Mouse (Mus musculus) embryonic facial prominence, embryonic 11.5 days (tissue): ENCODE results near the gene Coro1a. TPM values are rescaled to one million over a fixed set of nuclear protein-coding genes. Genes with fewer than 3 reads are reported as not detected.

Source experiments
- ATAC-seq: fragments of 200-750 bp; cut with Nextera tagmentation; replicated peaks from 2 replicates; pipeline ENCODE4 v1.8.0; 2017; ENCODE audit warnings: low read depth; ENCODE audit not compliant: insufficient number of reproducible peaks, low FRiP score, low TSS enrichment
- DNase-seq: peaks from one replicate; pipeline ENCODE4 v3.0.0-alpha.2; 2015; ENCODE audit warnings: low spot score
- H3K27ac ChIP-seq: fragments of 300-500 bp; sonication (generic); replicated peaks from 2 replicates; pipeline ENCODE4 v1.5.1; 2014; ENCODE audit warnings: mild to moderate bottlenecking, low read depth, low read length, control low read depth
- H3K27me3 ChIP-seq: fragments of 300-500 bp; sonication (generic); 2 replicates; pipeline ENCODE4 v1.6.1; 2014; ENCODE audit warnings: mild to moderate bottlenecking, low read length, moderate library complexity, mixed read lengths; ENCODE audit not compliant: control insufficient read depth, insufficient read depth
- H3K36me3 ChIP-seq: fragments of 300-500 bp; sonication (generic); replicated peaks from 2 replicates; pipeline ENCODE4 v1.6.1; 2014; ENCODE audit warnings: low read depth, mild to moderate bottlenecking, low read length, moderate library complexity, mixed read lengths; ENCODE audit not compliant: control insufficient read depth, insufficient read depth
- H3K4me1 ChIP-seq: fragments of 300-500 bp; sonication (generic); 2 replicates; pipeline ENCODE4 v1.6.1; 2014; ENCODE audit warnings: low read length, mixed read lengths; ENCODE audit not compliant: control insufficient read depth, insufficient read depth
- H3K4me2 ChIP-seq: fragments of 300-500 bp; sonication (generic); 2 replicates; pipeline ENCODE4 v1.6.1; 2014; ENCODE audit warnings: low read depth, mild to moderate bottlenecking, control low read depth, low read length, moderate library complexity
- H3K4me3 ChIP-seq: fragments of 300-500 bp; sonication (generic); 2 replicates; pipeline ENCODE4 v1.5.1; 2014; ENCODE audit warnings: low read depth, low read length, control low read depth
- H3K9ac ChIP-seq: fragments of 300-500 bp; sonication (generic); replicated peaks from 2 replicates; pipeline ENCODE4 v1.6.1; 2014; ENCODE audit warnings: mild to moderate bottlenecking, control low read depth, low read length
- H3K9me3 ChIP-seq: fragments of 300-500 bp; sonication (generic); replicated peaks from 2 replicates; pipeline ENCODE4 v1.6.1; 2016; ENCODE audit warnings: mild to moderate bottlenecking, low read length, inconsistent platforms, mixed read lengths; ENCODE audit not compliant: control insufficient read depth
- WGBS: fragments of 180-500 bp; shearing (Covaris S2); extraction: QIAGEN DNeasy Blood & Tissue Kit; methylation state at CpG from one replicate; pipeline ENCODE4 v1.1.7; 2014; 5-methylcytosine and 5-hydroxymethylcytosine counted together
- polyA plus RNA-seq: library from polyadenylated mRNA; unstranded; fragments of >200 nt; fragmentation: Nextera tagmentation; extraction: Ambion mirVana; gene quantifications from 2 replicates; pipeline ENCODE4 v1.2.1, GENCODE M21; 2014

Coro1a gene
- polyA plus RNA-seq, 1 experiment from 2014 or later: 37.5 TPM

DNA sequence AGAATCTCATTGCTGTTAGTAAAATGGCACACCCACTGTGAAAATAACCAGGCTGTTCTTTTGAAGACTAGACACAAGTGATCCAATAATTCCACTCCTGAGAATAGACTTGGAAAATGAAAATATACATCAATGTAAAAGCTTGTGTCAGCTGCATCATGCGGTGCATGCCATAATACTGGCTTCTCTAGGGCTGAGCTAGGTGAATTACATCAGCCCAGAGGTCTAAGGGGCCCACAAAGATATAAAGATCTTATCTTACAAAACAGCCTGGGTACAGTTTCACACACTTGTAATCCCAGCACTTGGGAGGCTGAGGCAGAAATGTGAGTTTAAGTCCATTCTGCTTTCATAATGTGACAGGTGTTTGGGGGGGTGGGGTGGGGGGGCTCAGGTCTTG lies 50.1 kb downstream of the Coro1a start:
- H3K4me1 ChIP-seq: no peaks in the 10 kb centered on the region
- no peaks in the 10 kb centered on the region for H3K9me3 ChIP-seq
- H3K4me3 ChIP-seq: no peak overlapping the region
- H3K9ac ChIP-seq: no peak overlapping the region
- ATAC-seq (no peak), DNase-seq (no peak)
- no peak overlapping the region for H3K4me2 ChIP-seq
- no peak overlapping the region for H3K27ac ChIP-seq
- 80% methylated on average over 1 of the region's 1 CpGs for WGBS
- no peaks in the 10 kb centered on the region for H3K27me3 ChIP-seq
- no peaks in the 10 kb centered on the region for H3K36me3 ChIP-seq

GRCm38 (mm10) chr7:126655695-126656094 lies 51.9 kb downstream of the Coro1a start:
- Histone ChIP-seq H3K27ac (no peak overlapping the region), H3K4me3 (no peak overlapping the region), H3K36me3 (no peaks in the 10 kb centered on the region), H3K27me3 (no peaks in the 10 kb centered on the region), H3K4me1 (no peaks in the 10 kb centered on the region), H3K9ac (no peak overlapping the region), H3K9me3 (no peaks in the 10 kb centered on the region), H3K4me2 (no peak overlapping the region)
- ATAC-seq: no peak
- 94% methylated on average over 3 of the region's 3 CpGs for WGBS
- DNase-seq: no peak

DNA sequence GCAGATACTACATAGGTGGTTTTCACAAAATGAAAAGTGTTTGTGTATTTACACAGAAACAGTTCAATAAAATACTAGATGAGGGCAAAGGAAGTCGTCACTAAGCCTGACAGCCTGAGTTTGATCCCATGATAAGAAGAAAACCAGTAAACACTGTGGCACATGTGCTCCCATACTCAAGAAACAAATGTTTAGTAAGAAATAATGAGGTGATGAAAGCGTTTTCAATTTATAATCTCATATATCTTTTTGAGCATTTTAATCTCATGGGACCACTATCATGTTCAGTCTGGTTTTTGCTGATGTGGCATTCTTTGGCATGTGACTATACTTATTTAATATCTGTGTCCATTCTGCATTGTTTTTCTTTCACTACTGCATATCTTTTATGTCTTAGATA lies 53.6 kb downstream of the Coro1a start:
- DNase-seq (no peak), ATAC-seq (no peak)
- Histone ChIP-seq H3K27ac (no peak overlapping the region), H3K27me3 (no peaks in the 10 kb centered on the region), H3K9me3 (no peaks in the 10 kb centered on the region), H3K4me3 (no peak overlapping the region), H3K36me3 (no peaks in the 10 kb centered on the region), H3K4me2 (no peak overlapping the region), H3K4me1 (no peaks in the 10 kb centered on the region), H3K9ac (no peak overlapping the region)
- WGBS: 86% methylated on average over 2 of the region's 2 CpGs

DNA sequence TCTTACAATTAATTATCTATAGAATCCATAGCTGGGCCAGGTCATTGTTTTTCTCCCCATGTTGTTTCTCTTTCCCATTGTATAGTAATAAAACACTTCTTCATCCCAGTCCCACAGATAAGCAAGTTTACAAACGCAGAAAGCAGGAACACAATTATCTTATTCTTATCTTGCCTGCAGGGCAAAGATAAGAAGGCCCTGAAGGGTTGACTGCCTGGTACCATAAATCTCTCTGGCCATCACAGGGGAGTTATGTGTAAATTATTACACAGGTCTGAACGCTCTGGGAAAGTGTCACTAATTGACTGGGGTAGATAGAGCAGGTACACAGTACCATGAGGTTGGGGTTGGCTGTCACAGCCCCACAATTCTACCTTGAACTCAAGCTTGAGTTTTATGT lies 56.7 kb downstream of the Coro1a start:
- no peaks in the 10 kb centered on the region for H3K36me3 ChIP-seq
- ATAC-seq (no peak), DNase-seq (no peak)
- no peaks in the 10 kb centered on the region for H3K4me1 ChIP-seq
- H3K9ac ChIP-seq: no peak overlapping the region
- no peak overlapping the region for H3K27ac ChIP-seq
- no peaks in the 10 kb centered on the region for H3K27me3 ChIP-seq
- H3K9me3 ChIP-seq: no peaks in the 10 kb centered on the region
- 88% methylated on average over 2 of the region's 2 CpGs for WGBS
- no peak overlapping the region for H3K4me2 ChIP-seq
- H3K4me3 ChIP-seq: no peak overlapping the region

Other genes starting within 250 kb of the Coro1a start
- gene Atp2a1, start 244.7 kb downstream of the Coro1a start, polyA plus RNA-seq: 6.6 and 6.7 TPM in 2 replicates
- gene Sh2b1, start 232.4 kb downstream of the Coro1a start, polyA plus RNA-seq: 36.3 and 39.3 TPM in 2 replicates
- gene Tufm, start 220.4 kb downstream of the Coro1a start, polyA plus RNA-seq: 158 and 159 TPM in 2 replicates
- gene Atxn2l, start 204.3 kb downstream of the Coro1a start, polyA plus RNA-seq: 44.8 and 46.2 TPM in 2 replicates
- gene Eif3c, start 141.4 kb downstream of the Coro1a start, polyA plus RNA-seq: 177 and 184 TPM in 2 replicates
- gene Apobr, start 122.8 kb downstream of the Coro1a start, polyA plus RNA-seq: 0.52 and 0.72 TPM in 2 replicates
- 24.4 and 26.8 TPM in 2 replicates for gene Cln3, start 122.0 kb downstream of the Coro1a start, polyA plus RNA-seq
- not detected in 2 replicates for gene Il27, start 112.8 kb downstream of the Coro1a start, polyA plus RNA-seq
- 3.4 and 4.3 TPM in 2 replicates for gene Nupr1, start 76.9 kb downstream of the Coro1a start, polyA plus RNA-seq
- gene Sgf29, start 58.5 kb downstream of the Coro1a start, polyA plus RNA-seq: 51.2 and 53.7 TPM in 2 replicates
- 0.15 and 0.70 TPM in 2 replicates for gene Sult1a1, start 31.4 kb downstream of the Coro1a start, polyA plus RNA-seq
- gene Bola2, start 12.4 kb downstream of the Coro1a start, polyA plus RNA-seq: 143 and 147 TPM in 2 replicates
- gene Slx1b, start 12.0 kb downstream of the Coro1a start, polyA plus RNA-seq: 10.0 and 10.4 TPM in 2 replicates
- gene Mapk3, start 51.8 kb upstream of the Coro1a start, polyA plus RNA-seq: 37.1 and 44.9 TPM in 2 replicates
- gene Gdpd3, start 58.5 kb upstream of the Coro1a start, polyA plus RNA-seq: 0.60 and 1.3 TPM in 2 replicates
- 89.1 and 109 TPM in 2 replicates for gene Ypel3, start 69.2 kb upstream of the Coro1a start, polyA plus RNA-seq
- 0.18 and 0.27 TPM in 2 replicates for gene Tbx6, start 73.7 kb upstream of the Coro1a start, polyA plus RNA-seq
- gene Ppp4c, start 84.7 kb upstream of the Coro1a start, polyA plus RNA-seq: 374 and 401 TPM in 2 replicates
- gene Fam57b, start 89.9 kb upstream of the Coro1a start, polyA plus RNA-seq: 2.4 and 2.5 TPM in 2 replicates
- gene 4930451I11Rik, start 123.9 kb upstream of the Coro1a start, polyA plus RNA-seq: not detected in 2 replicates
- 1.5 and 1.7 TPM in 2 replicates for gene Doc2a, start 139.6 kb upstream of the Coro1a start, polyA plus RNA-seq
- gene Hirip3, start 154.2 kb upstream of the Coro1a start, polyA plus RNA-seq: 18.8 and 23.4 TPM in 2 replicates
- gene Ino80e, start 154.6 kb upstream of the Coro1a start, polyA plus RNA-seq: 100 and 101 TPM in 2 replicates
- gene Taok2, start 176.9 kb upstream of the Coro1a start, polyA plus RNA-seq: 21.6 and 23.6 TPM in 2 replicates
- gene Tmem219, start 215.1 kb upstream of the Coro1a start, polyA plus RNA-seq: 15.8 and 18.4 TPM in 2 replicates
- 15.1 and 18.5 TPM in 2 replicates for gene Kctd13, start 221.1 kb upstream of the Coro1a start, polyA plus RNA-seq
- gene Asphd1, start 241.8 kb upstream of the Coro1a start, polyA plus RNA-seq: 0.60 TPM in 2 replicates
- 1.2 and 3.2 TPM in 2 replicates for gene Sez6l2, start 242.8 kb upstream of the Coro1a start, polyA plus RNA-seq